Mouse (Mus musculus): ENCODE results near the gene Pip4p1.
"Not testable (repeated sequence)": the region's sequence is repeated elsewhere in the genome, so short reads cannot be mapped to it uniquely, and the experiment has no call there.

- TF ChIP-seq CTCF (IDR thresholded peaks at IDR 0.05; ENCODE audit: low read depth); EP300 (optimal IDR thresholded peaks at IDR 0.05): not testable (repeated sequence)
Observed at GRCm38 (mm10) chr14:50923437-50923836, 7.2 kb downstream of the Pip4p1 start.
